In the genomic region with DNA sequence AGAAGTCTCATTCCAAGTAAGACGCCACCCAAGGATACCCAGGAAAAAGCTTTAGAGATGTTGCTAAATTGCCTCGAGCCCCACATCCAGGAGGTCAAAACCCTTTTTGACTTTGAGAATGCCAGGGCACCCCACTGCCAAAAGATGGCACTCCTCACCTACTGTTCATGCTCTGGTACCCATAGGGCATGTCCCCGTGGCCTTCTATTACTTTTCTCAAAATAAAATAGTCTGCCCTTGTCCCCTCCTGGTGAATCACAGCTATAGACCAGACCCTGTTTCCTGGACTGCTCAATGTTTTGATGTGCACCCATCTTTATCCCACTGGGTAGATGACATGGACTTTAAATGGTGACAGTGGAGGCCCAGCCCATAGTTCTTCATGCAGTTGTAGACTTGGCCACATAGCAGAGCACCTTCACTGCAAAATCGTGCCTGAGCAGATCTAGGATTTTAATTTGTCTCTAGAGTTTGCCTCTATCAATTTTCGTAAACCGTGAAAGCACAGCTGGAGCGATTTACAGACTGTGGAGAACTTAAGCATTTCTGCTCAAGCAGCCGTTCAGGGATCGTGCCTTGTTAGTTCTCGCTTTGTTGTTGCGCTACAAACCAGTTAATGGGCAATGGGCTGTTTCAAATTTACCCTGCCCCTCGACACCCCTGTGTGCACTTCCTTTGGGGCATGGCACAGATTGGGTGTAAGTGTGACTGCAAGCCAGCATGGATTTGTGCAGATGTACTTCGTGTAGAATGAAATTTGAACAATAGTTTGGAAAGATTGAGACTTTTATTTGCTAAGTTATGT, we compare ENCODE assay signal across 11 mouse cellular contexts.
A peak's percentile ranks its signal among the peaks of the same experiment; 100 is the strongest.
DNase-seq lines count a peak whose midpoint lies in the region; ATAC-seq lines count a peak whose summit lies in the region.
"Had no signal": no experiment of that assay in that cellular context is flagged by ENCODE, and none has a peak within 500 bp of the region (broad histone marks: within the 10 kb centered on the region; RNA-seq: fewer than 3 reads in every experiment).

No protein-coding gene starts in this region.

- no peaks in the 10 kb centered on the region for H3K27me3 ChIP-seq in midbrain, embryonic 14.5 days (ENCODE audit: control insufficient read depth, insufficient read depth, low read length)
- H3K27me3 ChIP-seq in midbrain, embryonic 13.5 days = no peaks in the 10 kb centered on the region
- no peaks in the 10 kb centered on the region for H3K27me3 ChIP-seq in kidney, embryonic 14.5 days (ENCODE audit: control insufficient read depth, insufficient read depth, low read length)
- no peaks in the 10 kb centered on the region for H3K27me3 ChIP-seq in forebrain, embryonic 13.5 days
- H3K27me3 ChIP-seq: midbrain, embryonic 15.5 days had no signal

- no peak for ATAC-seq in midbrain, embryonic 14.5 days (ENCODE audit: low FRiP score, low TSS enrichment)
- no peak for ATAC-seq in midbrain, embryonic 13.5 days
- ATAC-seq in kidney, embryonic 14.5 days (ENCODE audit: low FRiP score, low TSS enrichment) = peak; percentile 55; the same call in 1 of the 2 replicates
- ATAC-seq in forebrain, embryonic 13.5 days = no peak
- ATAC-seq: midbrain, embryonic 15.5 days had no signal

- H3K9ac ChIP-seq in midbrain, embryonic 14.5 days (replicated peaks; ENCODE audit: low read length) = no peak overlapping the region
- H3K9ac ChIP-seq in midbrain, embryonic 13.5 days (replicated peaks) = no peak overlapping the region
- no peak overlapping the region for H3K9ac ChIP-seq in kidney, embryonic 14.5 days (ENCODE audit: low read depth, low read length)
- H3K9ac ChIP-seq in forebrain, embryonic 13.5 days = no peak overlapping the region
- H3K9ac ChIP-seq: midbrain, embryonic 15.5 days had no signal

- H3K4me2 ChIP-seq in midbrain, embryonic 14.5 days (ENCODE audit: low read length) = no peak overlapping the region
- no peak overlapping the region for H3K4me2 ChIP-seq in midbrain, embryonic 13.5 days (replicated peaks)
- H3K4me2 ChIP-seq in kidney, embryonic 14.5 days (replicated peaks; ENCODE audit: low read depth, low read length) = no peak overlapping the region
- H3K4me2 ChIP-seq in forebrain, embryonic 13.5 days = no peak overlapping the region
- H3K4me2 ChIP-seq: midbrain, embryonic 15.5 days had no signal

- intact Hi-C loops in gastrocnemius, postnatal 14 days (cut with DNase I; ENCODE audit: low total_unique reads) = no loop called here

- no peak overlapping the region for H3K27ac ChIP-seq in midbrain, embryonic 14.5 days (replicated peaks; ENCODE audit: low read depth, low read length)
- no peak overlapping the region for H3K27ac ChIP-seq in midbrain, embryonic 13.5 days
- H3K27ac ChIP-seq in kidney, embryonic 14.5 days (ENCODE audit: low read depth, low read length) = no peak overlapping the region
- no peak overlapping the region for H3K27ac ChIP-seq in forebrain, embryonic 13.5 days
- H3K27ac ChIP-seq: midbrain, embryonic 15.5 days had no signal

- H3K4me1 ChIP-seq in midbrain, embryonic 14.5 days (ENCODE audit: control insufficient read depth, insufficient read depth, low read length) = no peaks in the 10 kb centered on the region
- H3K4me1 ChIP-seq in midbrain, embryonic 13.5 days (replicated peaks) = no peaks in the 10 kb centered on the region
- H3K4me1 ChIP-seq in kidney, embryonic 14.5 days (ENCODE audit: control insufficient read depth, insufficient read depth, low read length) = peaks cover 2% of the 10 kb centered on the region; the same call in 1 of the 2 replicates
- no peaks in the 10 kb centered on the region for H3K4me1 ChIP-seq in forebrain, embryonic 13.5 days
- H3K4me1 ChIP-seq: midbrain, embryonic 15.5 days had no signal

- 74% methylated on average over 13 of the region's 13 CpGs for WGBS in midbrain, embryonic 14.5 days
- WGBS in midbrain, embryonic 13.5 days = 68% methylated on average over 13 of the region's 13 CpGs
- WGBS in kidney, embryonic 14.5 days = 41% methylated on average over 13 of the region's 13 CpGs
- 79% methylated on average over 13 of the region's 13 CpGs for WGBS in forebrain, embryonic 13.5 days

- peak; percentile 26 for DNase-seq in gastrocnemius, postnatal 14 days
- DNase-seq in gastrocnemius, adult 8-10 months (ENCODE audit: low spot score in 2 of 2) = no peak
- peak; percentile 20 for DNase-seq in midbrain, embryonic 14.5 days
- DNase-seq in retina, embryonic 14.5 days (ENCODE audit: low spot score) = peak; percentile 46
- no peak for DNase-seq in right cerebral cortex, postnatal 25 days
- DNase-seq: right cerebral cortex, postnatal 14 days; thymus, postnatal 4 days had no signal

- H3K36me3 ChIP-seq in midbrain, embryonic 14.5 days (ENCODE audit: control insufficient read depth, insufficient read depth, low read length) = no peaks in the 10 kb centered on the region
- H3K36me3 ChIP-seq in midbrain, embryonic 13.5 days = no peaks in the 10 kb centered on the region
- H3K36me3 ChIP-seq in kidney, embryonic 14.5 days (ENCODE audit: control insufficient read depth, insufficient read depth, low read length) = no peaks in the 10 kb centered on the region
- no peaks in the 10 kb centered on the region for H3K36me3 ChIP-seq in forebrain, embryonic 13.5 days (ENCODE audit: poor library complexity, severe bottlenecking)
- H3K36me3 ChIP-seq: midbrain, embryonic 15.5 days had no signal

- H3K9me3 ChIP-seq in midbrain, embryonic 14.5 days (ENCODE audit: control insufficient read depth, low read length) = no peaks in the 10 kb centered on the region
- no peaks in the 10 kb centered on the region for H3K9me3 ChIP-seq in midbrain, embryonic 13.5 days
- no peaks in the 10 kb centered on the region for H3K9me3 ChIP-seq in kidney, embryonic 14.5 days (ENCODE audit: control insufficient read depth, low read length)
- H3K9me3 ChIP-seq in forebrain, embryonic 13.5 days (replicated peaks) = no peaks in the 10 kb centered on the region
- H3K9me3 ChIP-seq: midbrain, embryonic 15.5 days had no signal

- H3K4me3 ChIP-seq in midbrain, embryonic 14.5 days (replicated peaks; ENCODE audit: low read depth, low read length) = no peak overlapping the region
- H3K4me3 ChIP-seq in midbrain, embryonic 13.5 days (replicated peaks) = no peak overlapping the region
- H3K4me3 ChIP-seq in kidney, embryonic 14.5 days (ENCODE audit: low read length) = no peak overlapping the region
- H3K4me3 ChIP-seq in forebrain, embryonic 13.5 days = no peak overlapping the region
- H3K4me3 ChIP-seq: midbrain, embryonic 15.5 days had no signal

Comparison
In these comparisons a context has a peak if more than half of its experiments do, and no peak if none do; other contexts are left out.
1. DNase-seq: peak in gastrocnemius, postnatal 14 days (single experiment), midbrain, embryonic 14.5 days (single experiment) and retina, embryonic 14.5 days (single experiment); none in gastrocnemius, adult 8-10 months (0 of 2) and right cerebral cortex, postnatal 25 days (single experiment).